Mouse (Mus musculus) thymus, postnatal 0 days (tissue): Measurements from ENCODE around the gene Il1rn. TPM values are rescaled to one million over a fixed set of nuclear protein-coding genes. Genes with fewer than 3 reads are reported as not detected.

Experiments used
- DNase-seq: peaks from one replicate; pipeline ENCODE4 v3.0.0-alpha.2; 2015; ENCODE audit warnings: low spot score
- polyA plus RNA-seq: library from polyadenylated mRNA; unstranded; fragments of >200 nt; fragmentation: Nextera tagmentation; extraction: Ambion mirVana; gene quantifications from 2 replicates; pipeline ENCODE4 v1.2.1, GENCODE M21; 2015

Il1rn gene
- polyA plus RNA-seq, result 3.9 TPM in 2 replicates

GRCm38 (mm10) chr2:24336545-24336944, at the start of gene Il1rn:
Gene Il1rn (plus strand): TSS chr2:24336853.
- no peak for DNase-seq

- DNase-seq, result no peak
Observed at GRCm38 (mm10) chr2:24290896-24291295, 45.8 kb upstream of the Il1rn start, which contains the start of gene Il1f10. Gene Il1f10 (plus strand): TSS chr2:24291196.

DNA sequence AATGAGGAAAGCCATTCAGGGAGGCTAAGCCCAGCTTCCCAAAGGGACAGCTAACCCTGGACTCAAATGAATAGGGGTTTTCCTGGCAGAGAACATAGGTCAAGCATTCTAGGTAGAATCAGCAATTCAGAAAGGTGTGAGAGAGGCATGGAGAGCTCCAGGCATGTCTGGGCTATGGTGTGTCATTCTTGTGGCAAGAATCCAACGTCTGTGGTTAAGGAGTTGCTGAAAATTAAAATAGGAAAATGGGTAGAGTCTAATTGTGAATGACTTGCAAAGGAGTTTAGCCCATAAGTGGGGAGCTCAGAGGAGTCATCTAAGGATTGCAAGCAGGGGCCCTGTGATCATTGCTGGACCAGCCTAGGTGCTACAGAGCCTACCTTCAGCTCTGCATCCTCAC, 42.0 kb upstream of the Il1rn start:
- no peak for DNase-seq

GRCm38 (mm10) chr2:24296837-24297236, 39.8 kb upstream of the Il1rn start:
- peak; percentile 69 for DNase-seq

DNA sequence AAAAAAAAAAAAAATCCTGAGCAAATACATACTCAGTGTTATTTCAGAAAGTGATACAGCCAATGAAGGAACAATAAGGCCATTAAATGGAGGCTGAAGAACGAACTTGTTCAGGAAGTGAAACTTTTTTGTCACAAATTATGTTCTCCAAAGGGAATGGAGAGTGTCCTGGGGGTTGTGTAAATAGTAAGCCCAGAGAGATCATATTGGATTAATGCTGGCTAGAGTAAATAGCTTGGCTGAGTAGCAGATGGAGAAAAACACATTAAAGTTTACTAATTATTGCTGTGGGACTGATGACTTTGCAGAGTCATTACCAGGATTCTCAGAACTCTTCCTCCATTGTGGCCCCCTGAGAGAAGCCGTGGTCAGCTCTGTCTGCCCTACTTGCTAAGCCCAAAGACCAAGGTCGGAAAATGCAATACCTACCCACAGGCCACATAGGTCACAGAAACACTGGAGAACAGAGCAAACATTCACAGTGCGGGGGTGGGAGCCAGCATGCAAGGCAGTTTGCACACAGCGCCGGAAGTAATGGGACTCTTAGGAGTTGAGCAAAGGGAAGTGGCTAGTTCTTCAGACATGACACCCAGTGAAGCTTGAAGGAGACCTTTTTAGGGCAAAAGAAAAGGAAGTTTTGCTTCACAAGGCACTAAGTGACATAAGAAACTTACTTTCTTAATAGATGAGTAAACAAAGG, 25.2 kb upstream of the Il1rn start:
- peak; percentile 8 for DNase-seq

DNA sequence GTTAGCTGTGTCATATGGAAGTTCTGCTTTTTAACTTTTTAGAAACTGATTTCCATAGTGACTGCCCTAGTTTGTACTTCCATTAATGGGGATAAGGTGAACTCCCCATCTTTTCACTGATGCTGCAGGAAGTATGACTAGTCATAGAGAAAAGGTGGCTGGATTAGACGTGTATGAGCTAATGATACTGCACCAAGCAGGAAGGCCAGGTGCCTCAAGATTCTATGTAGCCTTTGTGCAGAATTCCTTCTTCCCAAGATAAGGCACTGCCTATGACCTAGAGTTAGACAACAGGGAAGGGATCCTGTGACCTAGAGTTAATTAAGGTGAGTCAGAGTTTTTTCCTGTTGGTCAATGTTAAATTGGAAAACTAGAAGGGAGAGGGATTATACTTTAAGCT, 19.7 kb upstream of the Il1rn start:
- DNase-seq, result no peak

- no peak for DNase-seq
Observed at GRCm38 (mm10) chr2:24317919-24318598, 18.6 kb upstream of the Il1rn start.

GRCm38 (mm10) chr2:24335333-24335732, 1.3 kb upstream of the Il1rn start:
- no peak for DNase-seq

DNA sequence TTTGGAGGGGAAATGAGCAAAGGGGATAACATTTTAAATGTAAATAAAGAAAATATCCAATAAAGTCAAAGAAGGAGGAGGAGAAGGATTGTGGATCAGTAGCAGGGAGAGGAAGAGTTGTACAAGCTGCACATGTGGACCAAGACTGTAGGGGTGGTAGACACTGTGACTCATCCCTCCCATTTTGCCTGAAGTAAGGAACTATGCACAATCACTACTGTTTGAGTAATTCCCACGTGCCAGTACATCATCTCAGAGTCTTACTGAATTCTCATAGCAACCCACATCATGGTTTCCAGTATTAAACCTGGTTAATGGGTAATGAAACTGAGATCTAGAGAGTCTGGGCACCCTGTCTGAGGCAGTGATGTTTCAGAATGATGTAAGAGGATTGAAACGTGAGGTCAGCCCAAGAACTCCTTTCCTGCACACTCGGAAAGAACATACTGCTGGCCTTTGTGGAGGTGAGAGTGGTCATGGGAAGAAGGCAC, 4.8 kb downstream of the Il1rn start:
- no peak for DNase-seq

- DNase-seq, result no peak
Observed at GRCm38 (mm10) chr2:24344619-24345018, 8.0 kb downstream of the Il1rn start.

- no peak for DNase-seq
Observed at GRCm38 (mm10) chr2:24345056-24345455, 8.4 kb downstream of the Il1rn start.

- no peak for DNase-seq
Observed at GRCm38 (mm10) chr2:24347926-24348325, 11.3 kb downstream of the Il1rn start.

- no peak for DNase-seq
Observed at GRCm38 (mm10) chr2:24351159-24351558, 14.5 kb downstream of the Il1rn start.

GRCm38 (mm10) chr2:24353042-24353441, 16.4 kb downstream of the Il1rn start:
- no peak for DNase-seq

- peak; percentile 71 for DNase-seq
Observed at GRCm38 (mm10) chr2:24357642-24358041, 21.0 kb downstream of the Il1rn start.

GRCm38 (mm10) chr2:24359347-24359746, 22.7 kb downstream of the Il1rn start:
- no peak for DNase-seq

GRCm38 (mm10) chr2:24363818-24364217, 27.2 kb downstream of the Il1rn start:
- no peak for DNase-seq

GRCm38 (mm10) chr2:24366214-24366975, 29.7 kb downstream of the Il1rn start:
- DNase-seq, result peak; percentile 27

- DNase-seq, result peak; percentile 61
Observed at GRCm38 (mm10) chr2:24367030-24367894, 30.6 kb downstream of the Il1rn start, which contains the start of gene Psd4. Gene Psd4 (plus strand): TSS chr2:24367580.

- no peak for DNase-seq
Observed at GRCm38 (mm10) chr2:24367895-24368261, 31.2 kb downstream of the Il1rn start.
